Mouse (Mus musculus): ENCODE measurements around the gene Gm4969.

Gm4969 gene

GRCm38 (mm10) chr7:19136673-19137334, 18.6 kb upstream of the Gm4969 start:
- no peak for DNase-seq (ENCODE audit: low read depth, low spot score)

GRCm38 (mm10) chr7:19136168-19136567, 18.0 kb upstream of the Gm4969 start:
- no peak for DNase-seq (ENCODE audit: low read depth, low spot score)

GRCm38 (mm10) chr7:19131324-19131848, 13.2 kb upstream of the Gm4969 start:
- peak; percentile 91 for DNase-seq (ENCODE audit: low read depth, low spot score)

- DNase-seq (ENCODE audit: low read depth, low spot score): no peak
Observed at GRCm38 (mm10) chr7:19130657-19131056, 12.5 kb upstream of the Gm4969 start.

GRCm38 (mm10) chr7:19129396-19129795, 11.2 kb upstream of the Gm4969 start:
- DNase-seq (ENCODE audit: low read depth, low spot score): no peak

GRCm38 (mm10) chr7:19127744-19128143, 9.6 kb upstream of the Gm4969 start:
- DNase-seq (ENCODE audit: low read depth, low spot score): no peak

- no peak for DNase-seq (ENCODE audit: low read depth, low spot score)
Observed at GRCm38 (mm10) chr7:19124713-19125112, 6.5 kb upstream of the Gm4969 start.

GRCm38 (mm10) chr7:19121686-19122085, 3.5 kb upstream of the Gm4969 start:
- DNase-seq (ENCODE audit: low read depth, low spot score): no peak

GRCm38 (mm10) chr7:19119631-19120429, 1.7 kb upstream of the Gm4969 start, which contains the start of gene Fbxo46:
Gene Fbxo46 (plus strand): TSS chr7:19119859.
- peak; percentile 95 for DNase-seq (ENCODE audit: low read depth, low spot score)

- DNase-seq (ENCODE audit: low read depth, low spot score): no peak
Observed at GRCm38 (mm10) chr7:19119083-19119482, 915 bp upstream of the Gm4969 start.

- DNase-seq (ENCODE audit: low read depth, low spot score): no peak
Observed at GRCm38 (mm10) chr7:19109565-19109964, 8.6 kb downstream of the Gm4969 start.

GRCm38 (mm10) chr7:19107436-19107835, 10.7 kb downstream of the Gm4969 start:
- DNase-seq (ENCODE audit: low read depth, low spot score): no peak

GRCm38 (mm10) chr7:19104486-19104885, 13.7 kb downstream of the Gm4969 start:
- no peak for DNase-seq (ENCODE audit: low read depth, low spot score)

- DNase-seq (ENCODE audit: low read depth, low spot score): no peak
Observed at GRCm38 (mm10) chr7:19103741-19104140, 14.4 kb downstream of the Gm4969 start.

- DNase-seq (ENCODE audit: low read depth, low spot score): no peak
Observed at GRCm38 (mm10) chr7:19100290-19100689, 17.9 kb downstream of the Gm4969 start.

- no peak for DNase-seq (ENCODE audit: low read depth, low spot score)
Observed at GRCm38 (mm10) chr7:19098811-19099210, 19.4 kb downstream of the Gm4969 start.

- DNase-seq (ENCODE audit: low read depth, low spot score): no peak
Observed at GRCm38 (mm10) chr7:19097863-19098262, 20.3 kb downstream of the Gm4969 start.

- DNase-seq (ENCODE audit: low read depth, low spot score): no peak
Observed at GRCm38 (mm10) chr7:19097217-19097616, 21.0 kb downstream of the Gm4969 start.

GRCm38 (mm10) chr7:19096421-19096976, 21.7 kb downstream of the Gm4969 start:
- no peak for DNase-seq (ENCODE audit: low read depth, low spot score)

GRCm38 (mm10) chr7:19095751-19096110, 22.4 kb downstream of the Gm4969 start:
- DNase-seq (ENCODE audit: low read depth, low spot score): peak; percentile 82

GRCm38 (mm10) chr7:19094826-19095750, 23.1 kb downstream of the Gm4969 start:
- DNase-seq (ENCODE audit: low read depth, low spot score): no peak
